Mouse (Mus musculus) Muller cell, postnatal 12 days (primary cell): ENCODE measurements around the gene Nupr1l.
"Not testable (repeated sequence)": the region's sequence is repeated elsewhere in the genome, so short reads cannot be mapped to it uniquely, and the experiment has no call there.

Experiments
- DNase-seq: peaks from one replicate; pipeline ENCODE4 v3.0.0-alpha.2; 2015; ENCODE audit errors: inconsistent ontology term

Gene Nupr1l

GRCm38 (mm10) chr5:129908242-129908965 lies at the start of gene Nupr1l:
TSS of gene Nupr1l (plus strand) at chr5:129908540.
- DNase-seq: peak; percentile 93

- no peak for DNase-seq
Measured at GRCm38 (mm10) chr5:129862325-129862724, 46.0 kb upstream of the Nupr1l start.

GRCm38 (mm10) chr5:129864467-129864866 lies 43.9 kb upstream of the Nupr1l start:
- no peak for DNase-seq

GRCm38 (mm10) chr5:129865841-129866240 lies 42.5 kb upstream of the Nupr1l start:
- no peak for DNase-seq

- DNase-seq: no peak
Measured at GRCm38 (mm10) chr5:129869238-129869995, 38.9 kb upstream of the Nupr1l start.

GRCm38 (mm10) chr5:129871238-129871637 lies 37.1 kb upstream of the Nupr1l start:
- DNase-seq: no peak

- DNase-seq: no peak
Measured at GRCm38 (mm10) chr5:129873942-129874341, 34.4 kb upstream of the Nupr1l start.

- DNase-seq: no peak
Measured at GRCm38 (mm10) chr5:129875098-129875497, 33.2 kb upstream of the Nupr1l start.

- DNase-seq: no peak
Measured at GRCm38 (mm10) chr5:129877731-129878455, 30.4 kb upstream of the Nupr1l start.

- peak; percentile 54 for DNase-seq
Measured at GRCm38 (mm10) chr5:129878946-129879345, 29.4 kb upstream of the Nupr1l start.

- no peak for DNase-seq
Measured at GRCm38 (mm10) chr5:129879888-129880287, 28.5 kb upstream of the Nupr1l start.

- no peak for DNase-seq
Measured at GRCm38 (mm10) chr5:129886271-129886670, 22.1 kb upstream of the Nupr1l start.

- DNase-seq: peak; percentile 96
Measured at GRCm38 (mm10) chr5:129886911-129887636, 21.3 kb upstream of the Nupr1l start, which contains the start of gene Chchd2. TSS of gene Chchd2 (minus strand) at chr5:129887470.

- not testable (repeated sequence) for DNase-seq
Measured at GRCm38 (mm10) chr5:129890390-129890789, 17.9 kb upstream of the Nupr1l start.

GRCm38 (mm10) chr5:129895198-129896088 lies 12.9 kb upstream of the Nupr1l start, which contains the start of gene Zbed5:
TSS of gene Zbed5 (plus strand) at chr5:129895723.
- peak; percentile 95 for DNase-seq

- DNase-seq: no peak
Measured at GRCm38 (mm10) chr5:129898449-129898848, 9.9 kb upstream of the Nupr1l start, which contains the start of gene Phkg1. TSS of gene Phkg1 (minus strand) at chr5:129898549.

- DNase-seq: no peak
Measured at GRCm38 (mm10) chr5:129907775-129908174, 565 bp upstream of the Nupr1l start.

- no peak for DNase-seq
Measured at GRCm38 (mm10) chr5:129909147-129909546, 807 bp downstream of the Nupr1l start.

GRCm38 (mm10) chr5:129909591-129909990 lies 1.3 kb downstream of the Nupr1l start:
- no peak for DNase-seq

GRCm38 (mm10) chr5:129914024-129914423 lies 5.7 kb downstream of the Nupr1l start:
- DNase-seq: no peak
